Mouse (Mus musculus) kidney, postnatal 0 days (tissue): Measurements from ENCODE around the gene 4933428G20Rik. TPM values are rescaled to one million over a fixed set of nuclear protein-coding genes. Genes with fewer than 3 reads are reported as not detected.

Source experiments
- ATAC-seq: fragments of 200-750 bp; cut with Nextera tagmentation; replicated peaks from 2 replicates; pipeline ENCODE4 v1.8.0; 2017; ENCODE audit warnings: low read depth, moderate number of reproducible peaks, moderate TSS enrichment, moderate library complexity; ENCODE audit not compliant: low FRiP score
- DNase-seq: peaks from one replicate; pipeline ENCODE4 v3.0.0-alpha.2; 2016; ENCODE audit warnings: low spot score
- H3K27ac ChIP-seq: fragments of 300-500 bp; sonication (generic); 2 replicates; pipeline ENCODE4 v1.5.1; 2014; ENCODE audit warnings: mild to moderate bottlenecking
- H3K27me3 ChIP-seq: fragments of 300-500 bp; sonication (generic); 2 replicates; pipeline ENCODE4 v1.6.1; 2014; ENCODE audit warnings: low read length, mixed read lengths; ENCODE audit not compliant: insufficient read depth
- H3K36me3 ChIP-seq: fragments of 300-500 bp; sonication (generic); 2 replicates; pipeline ENCODE4 v1.6.1; 2014; ENCODE audit warnings: low read length, mixed read lengths; ENCODE audit not compliant: insufficient read depth
- H3K4me1 ChIP-seq: fragments of 300-500 bp; sonication (generic); replicated peaks from 2 replicates; pipeline ENCODE4 v1.6.1; 2014; ENCODE audit warnings: antibody characterized with exemption, low read length, mixed read lengths; ENCODE audit not compliant: insufficient read depth
- H3K4me2 ChIP-seq: fragments of 300-500 bp; sonication (generic); 2 replicates; pipeline ENCODE4 v1.6.1; 2014; ENCODE audit warnings: mild to moderate bottlenecking, low read length, moderate library complexity, mixed read lengths
- H3K4me3 ChIP-seq: fragments of 300-500 bp; sonication (generic); replicated peaks from 2 replicates; pipeline ENCODE4 v1.5.1; 2014; ENCODE audit warnings: low read depth, low read length
- H3K9ac ChIP-seq: fragments of 300-500 bp; sonication (generic); 2 replicates; pipeline ENCODE4 v1.6.1; 2014; ENCODE audit warnings: low read depth, low read length
- H3K9me3 ChIP-seq: fragments of 300-500 bp; sonication (generic); replicated peaks from 2 replicates; pipeline ENCODE4 v1.6.1; 2016; ENCODE audit warnings: low read length, inconsistent platforms, mixed read lengths
- CTCF ChIP-seq: IDR thresholded peaks from 2 replicates; pipeline ENCODE4 v1.5.1; 2016; ENCODE audit warnings: antibody characterized with exemption, low read depth, mild to moderate bottlenecking, moderate library complexity
- WGBS: fragments of 180-500 bp; shearing (Covaris S2); extraction: QIAGEN DNeasy Blood & Tissue Kit; methylation state at CpG from one replicate; pipeline ENCODE4 v1.1.7; 2014; 5-methylcytosine and 5-hydroxymethylcytosine counted together
- polyA plus RNA-seq: library from polyadenylated mRNA; unstranded; fragments of >200 nt; fragmentation: Nextera tagmentation; extraction: Ambion mirVana; gene quantifications from 2 replicates; pipeline ENCODE4 v1.2.1, GENCODE M21; 2015

4933428G20Rik gene
- polyA plus RNA-seq, 1 experiment from 2014 or later: 0.08 TPM

GRCm38 (mm10) chr11:97471276-97471675, 28.9 kb downstream of the 4933428G20Rik start:
- 84% methylated on average over 6 of the region's 6 CpGs for WGBS
- no peak overlapping the region for H3K4me2 ChIP-seq
- ATAC-seq (no peak), DNase-seq (no peak)
- no peaks in the 10 kb centered on the region for H3K27me3 ChIP-seq
- no peaks in the 10 kb centered on the region for H3K4me1 ChIP-seq
- no peak for TF ChIP-seq CTCF
- H3K4me3 ChIP-seq: no peak overlapping the region
- H3K9me3 ChIP-seq: no peaks in the 10 kb centered on the region
- H3K9ac ChIP-seq: no peak overlapping the region
- no peak overlapping the region for H3K27ac ChIP-seq
- peaks cover 60% of the 10 kb centered on the region for H3K36me3 ChIP-seq

GRCm38 (mm10) chr11:97469828-97470227, 30.3 kb downstream of the 4933428G20Rik start:
- Histone ChIP-seq H3K4me2 (no peak overlapping the region), H3K36me3 (peaks cover 60% of the 10 kb centered on the region), H3K4me1 (no peaks in the 10 kb centered on the region), H3K9me3 (no peaks in the 10 kb centered on the region), H3K27me3 (no peaks in the 10 kb centered on the region), H3K4me3 (no peak overlapping the region), H3K27ac (no peak overlapping the region), H3K9ac (no peak overlapping the region)
- ATAC-seq (no peak), DNase-seq (no peak)
- no peak for TF ChIP-seq CTCF
- WGBS: 96% methylated on average over 7 of the region's 7 CpGs

GRCm38 (mm10) chr11:97468639-97469287, 31.4 kb downstream of the 4933428G20Rik start:
- 41% methylated on average over 14 of the region's 14 CpGs for WGBS
- Histone ChIP-seq H3K4me1 (no peaks in the 10 kb centered on the region), H3K27me3 (no peaks in the 10 kb centered on the region), H3K4me3 (no peak overlapping the region), H3K9me3 (no peaks in the 10 kb centered on the region), H3K36me3 (peaks cover 62% of the 10 kb centered on the region), H3K4me2 (no peak overlapping the region), H3K9ac (no peak overlapping the region), H3K27ac (no peak overlapping the region)
- ATAC-seq (peak; percentile 21; the same call in 1 of the 2 replicates), DNase-seq (peak; percentile 94)
- peak; percentile 98 for TF ChIP-seq CTCF

GRCm38 (mm10) chr11:97466444-97467160, 33.5 kb downstream of the 4933428G20Rik start:
- 73% methylated on average over 10 of the region's 10 CpGs for WGBS
- no peak for TF ChIP-seq CTCF

GRCm38 (mm10) chr11:97465957-97466356, 34.2 kb downstream of the 4933428G20Rik start:
- DNase-seq (no peak), ATAC-seq (no peak)
- H3K4me3 ChIP-seq: no peak overlapping the region
- 79% methylated on average over 11 of the region's 12 CpGs for WGBS
- no peaks in the 10 kb centered on the region for H3K4me1 ChIP-seq
- no peak overlapping the region for H3K9ac ChIP-seq
- no peak for TF ChIP-seq CTCF
- H3K27ac ChIP-seq: no peak overlapping the region
- no peak overlapping the region for H3K4me2 ChIP-seq
- no peaks in the 10 kb centered on the region for H3K27me3 ChIP-seq
- H3K9me3 ChIP-seq: no peaks in the 10 kb centered on the region
- H3K36me3 ChIP-seq: peaks cover 70% of the 10 kb centered on the region

More at GRCm38 (mm10) chr11:97466444-97467160, 33.5 kb downstream of the 4933428G20Rik start:
- Histone ChIP-seq H3K4me2 (no peak overlapping the region), H3K9ac (0 out of 2 replicates have a peak overlapping the region, but pooled peaks have one; percentile 5), H3K27ac (no peak overlapping the region), H3K36me3 (peaks cover 68% of the 10 kb centered on the region), H3K4me1 (no peaks in the 10 kb centered on the region), H3K27me3 (no peaks in the 10 kb centered on the region), H3K9me3 (no peaks in the 10 kb centered on the region), H3K4me3 (no peak overlapping the region)
- DNase-seq (no peak), ATAC-seq (no peak)

- Histone ChIP-seq H3K9me3 (no peaks in the 10 kb centered on the region), H3K9ac (no peak overlapping the region), H3K36me3 (peaks cover 70% of the 10 kb centered on the region), H3K27ac (no peak overlapping the region), H3K4me1 (no peaks in the 10 kb centered on the region), H3K4me2 (no peak overlapping the region), H3K4me3 (no peak overlapping the region), H3K27me3 (no peaks in the 10 kb centered on the region)
- no peak for DNase-seq
- 83% methylated on average over 4 of the region's 4 CpGs for WGBS
- no peak for TF ChIP-seq CTCF
- ATAC-seq: no peak
Measured at GRCm38 (mm10) chr11:97463991-97464390, 36.1 kb downstream of the 4933428G20Rik start.
